Mouse (Mus musculus) midbrain, embryonic 12.5 days (tissue): Measurements from ENCODE around the gene Stk24. TPM values are rescaled to one million over a fixed set of nuclear protein-coding genes. Genes with fewer than 3 reads are reported as not detected.
A peak's percentile ranks its signal among the peaks of the same experiment; 100 is the strongest.

Source experiments
- ATAC-seq: fragments of 200-750 bp; cut with Nextera tagmentation; 2 replicates; pipeline ENCODE4 v1.8.0; 2017; ENCODE audit warnings: low read depth, moderate TSS enrichment, moderate library complexity; ENCODE audit not compliant: low FRiP score
- H3K27ac ChIP-seq: fragments of 300-500 bp; sonication (generic); replicated peaks from 2 replicates; pipeline ENCODE4 v1.5.1; 2016; ENCODE audit warnings: mild to moderate bottlenecking
- H3K27me3 ChIP-seq: fragments of 300-500 bp; sonication (generic); 2 replicates; pipeline ENCODE4 v1.6.1; 2016; ENCODE audit warnings: mild to moderate bottlenecking
- H3K36me3 ChIP-seq: fragments of 300-500 bp; sonication (generic); 2 replicates; pipeline ENCODE4 v1.6.1; 2016
- H3K4me1 ChIP-seq: fragments of 300-500 bp; sonication (generic); 2 replicates; pipeline ENCODE4 v1.6.1; 2016
- H3K4me2 ChIP-seq: fragments of 300-500 bp; sonication (generic); replicated peaks from 2 replicates; pipeline ENCODE4 v1.6.1; 2016; ENCODE audit warnings: mild to moderate bottlenecking, moderate library complexity
- H3K4me3 ChIP-seq: fragments of 300-500 bp; sonication (generic); 2 replicates; pipeline ENCODE4 v1.5.1; 2016; ENCODE audit warnings: mild to moderate bottlenecking
- H3K9ac ChIP-seq: fragments of 300-500 bp; sonication (generic); replicated peaks from 2 replicates; pipeline ENCODE4 v1.6.1; 2016; ENCODE audit warnings: mild to moderate bottlenecking, moderate library complexity
- H3K9me3 ChIP-seq: fragments of 300-500 bp; sonication (generic); 2 replicates; pipeline ENCODE4 v1.6.1; 2016; ENCODE audit warnings: mild to moderate bottlenecking
- WGBS: fragments of 180-500 bp; shearing (Covaris S2); methylation state at CpG from one replicate; pipeline ENCODE4 v1.1.7; 2016; 5-methylcytosine and 5-hydroxymethylcytosine counted together
- polyA plus RNA-seq: library from polyadenylated mRNA; unstranded; fragments of >200 nt; fragmentation: Nextera tagmentation; extraction: Ambion mirVana; gene quantifications from 2 replicates; pipeline ENCODE4 v1.2.1, GENCODE M21; 2016

Gene Stk24
- polyA plus RNA-seq, 1 experiment from 2014 or later = 41.1 TPM

DNA sequence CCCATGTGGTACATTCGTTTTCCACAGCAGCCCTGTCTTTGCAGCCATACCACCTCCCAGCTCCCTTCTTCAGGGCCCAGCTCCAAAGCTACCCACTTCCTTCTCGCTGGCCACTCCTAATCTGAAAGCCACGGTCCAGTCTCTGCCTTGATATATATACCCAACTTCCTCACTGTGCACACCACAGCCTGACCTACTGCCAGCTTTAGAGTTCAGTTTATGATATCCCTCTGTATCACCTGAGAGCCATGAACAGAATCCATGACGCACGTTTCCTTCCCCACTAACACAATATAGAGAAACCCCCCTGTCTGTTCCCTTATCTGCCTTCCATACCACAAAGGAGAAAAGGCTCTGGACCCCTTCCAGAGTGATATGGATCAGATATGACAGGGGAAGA, 61.4 kb downstream of the Stk24 start:
- Histone ChIP-seq H3K4me2 (no peak overlapping the region), H3K27ac (no peak overlapping the region), H3K36me3 (no peaks in the 10 kb centered on the region), H3K27me3 (no peaks in the 10 kb centered on the region), H3K9me3 (no peaks in the 10 kb centered on the region), H3K9ac (no peak overlapping the region), H3K4me1 (peaks cover 24% of the 10 kb centered on the region), H3K4me3 (no peak overlapping the region)
- WGBS = 90% methylated on average over 5 of the region's 5 CpGs
- no peak for ATAC-seq

DNA sequence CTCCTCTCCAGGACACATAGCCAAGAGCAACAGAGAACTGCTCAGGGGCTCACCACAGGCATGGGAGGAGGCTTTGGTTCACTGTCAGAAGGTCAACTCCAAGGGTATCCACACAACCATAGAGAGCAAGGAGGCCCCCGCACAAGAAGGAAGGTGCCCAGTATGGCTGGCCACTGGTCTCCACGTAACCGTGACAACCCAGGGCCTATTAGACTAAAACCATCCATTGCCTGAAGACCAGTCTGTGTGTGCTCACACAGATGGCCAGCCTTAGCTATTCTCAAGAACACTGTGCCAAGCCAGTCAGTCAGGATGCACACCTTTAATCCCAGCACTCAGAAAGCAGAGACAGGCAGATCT, 62.5 kb downstream of the Stk24 start:
- Histone ChIP-seq H3K4me2 (no peak overlapping the region), H3K9ac (no peak overlapping the region), H3K4me1 (peaks cover 24% of the 10 kb centered on the region), H3K36me3 (no peaks in the 10 kb centered on the region), H3K27ac (no peak overlapping the region), H3K4me3 (no peak overlapping the region), H3K27me3 (no peaks in the 10 kb centered on the region), H3K9me3 (no peaks in the 10 kb centered on the region)
- ATAC-seq = peak; percentile 27
- 87% methylated on average over 3 of the region's 3 CpGs for WGBS

- no peaks in the 10 kb centered on the region for H3K36me3 ChIP-seq
- 82% methylated on average over 13 of the region's 13 CpGs for WGBS
- H3K9ac ChIP-seq = no peak overlapping the region
- H3K9me3 ChIP-seq = no peaks in the 10 kb centered on the region
- peak overlapping the region; percentile 1; the same call in 1 of the 2 replicates for H3K27ac ChIP-seq
- no peak overlapping the region for H3K4me2 ChIP-seq
- H3K27me3 ChIP-seq = no peaks in the 10 kb centered on the region
- ATAC-seq = no peak; the same call in 1 of the 2 replicates
- no peak overlapping the region for H3K4me3 ChIP-seq
- H3K4me1 ChIP-seq = peaks cover 24% of the 10 kb centered on the region
Observed at GRCm38 (mm10) chr14:121316631-121317311, 63.0 kb downstream of the Stk24 start.

DNA sequence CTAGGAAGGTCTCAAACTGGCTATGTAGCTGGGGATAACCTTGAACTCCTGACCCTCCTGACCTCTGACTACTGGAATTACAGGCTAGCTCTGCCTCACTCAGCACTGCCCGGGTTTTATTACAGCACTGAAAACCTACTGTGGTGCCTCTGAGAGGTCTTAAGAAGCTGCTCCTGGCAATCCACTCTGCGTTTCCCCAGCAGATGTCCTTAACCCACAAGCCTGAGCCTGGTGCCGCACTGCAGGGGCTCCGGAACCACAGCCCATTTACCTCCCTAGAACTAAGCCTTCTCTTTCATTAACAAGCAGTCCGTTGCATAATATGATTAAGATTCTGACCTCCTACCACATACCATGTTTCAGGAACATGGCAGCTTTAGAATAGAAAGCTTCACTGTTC, 63.7 kb downstream of the Stk24 start:
- Histone ChIP-seq H3K27me3 (no peaks in the 10 kb centered on the region), H3K9ac (no peak overlapping the region), H3K4me1 (peaks cover 24% of the 10 kb centered on the region), H3K9me3 (no peaks in the 10 kb centered on the region), H3K4me2 (no peak overlapping the region), H3K27ac (peak overlapping the region; percentile 1; the same call in 1 of the 2 replicates), H3K4me3 (no peak overlapping the region), H3K36me3 (no peaks in the 10 kb centered on the region)
- 63% methylated on average over 5 of the region's 5 CpGs for WGBS
- no peak for ATAC-seq

- H3K36me3 ChIP-seq = no peaks in the 10 kb centered on the region
- WGBS = 87% methylated on average over 3 of the region's 3 CpGs
- H3K27ac ChIP-seq = no peak overlapping the region
- H3K4me2 ChIP-seq = no peak overlapping the region
- peaks cover 24% of the 10 kb centered on the region for H3K4me1 ChIP-seq
- ATAC-seq = no peak
- H3K4me3 ChIP-seq = no peak overlapping the region
- no peak overlapping the region for H3K9ac ChIP-seq
- no peaks in the 10 kb centered on the region for H3K27me3 ChIP-seq
- no peaks in the 10 kb centered on the region for H3K9me3 ChIP-seq
Observed at GRCm38 (mm10) chr14:121314934-121315333, 64.9 kb downstream of the Stk24 start.

- Histone ChIP-seq H3K27ac (no peak overlapping the region), H3K4me1 (peaks cover 24% of the 10 kb centered on the region), H3K36me3 (no peaks in the 10 kb centered on the region), H3K4me2 (no peak overlapping the region), H3K9ac (no peak overlapping the region), H3K27me3 (no peaks in the 10 kb centered on the region), H3K9me3 (no peaks in the 10 kb centered on the region), H3K4me3 (no peak overlapping the region)
- no peak for ATAC-seq
- 95% methylated on average over 10 of the region's 10 CpGs for WGBS
Observed at GRCm38 (mm10) chr14:121313283-121313682, 66.5 kb downstream of the Stk24 start.

DNA sequence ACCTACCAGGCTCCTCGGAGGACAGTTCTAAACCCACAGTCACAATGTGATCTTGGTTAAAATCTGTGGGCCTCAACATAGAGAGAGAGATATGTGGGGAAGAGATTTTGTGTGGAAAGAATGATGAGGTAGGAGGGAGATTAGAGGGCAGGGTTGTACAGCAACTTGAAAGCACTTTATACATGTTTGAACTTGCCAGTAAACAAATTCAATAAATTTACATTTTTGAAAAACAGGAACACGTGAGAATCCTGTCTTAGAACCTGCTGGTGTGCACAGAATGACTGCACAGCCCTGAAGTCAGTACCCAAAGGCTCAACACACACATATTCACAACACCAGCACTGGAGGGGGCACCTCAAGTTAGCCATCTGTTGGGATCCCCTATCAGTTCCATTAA, 68.7 kb downstream of the Stk24 start:
- H3K9me3 ChIP-seq = no peaks in the 10 kb centered on the region
- 96% methylated on average over 2 of the region's 2 CpGs for WGBS
- H3K4me2 ChIP-seq = no peak overlapping the region
- H3K4me3 ChIP-seq = no peak overlapping the region
- H3K9ac ChIP-seq = no peak overlapping the region
- no peak overlapping the region for H3K27ac ChIP-seq
- ATAC-seq = no peak
- no peaks in the 10 kb centered on the region for H3K27me3 ChIP-seq
- H3K36me3 ChIP-seq = no peaks in the 10 kb centered on the region
- H3K4me1 ChIP-seq = peaks cover 11% of the 10 kb centered on the region

DNA sequence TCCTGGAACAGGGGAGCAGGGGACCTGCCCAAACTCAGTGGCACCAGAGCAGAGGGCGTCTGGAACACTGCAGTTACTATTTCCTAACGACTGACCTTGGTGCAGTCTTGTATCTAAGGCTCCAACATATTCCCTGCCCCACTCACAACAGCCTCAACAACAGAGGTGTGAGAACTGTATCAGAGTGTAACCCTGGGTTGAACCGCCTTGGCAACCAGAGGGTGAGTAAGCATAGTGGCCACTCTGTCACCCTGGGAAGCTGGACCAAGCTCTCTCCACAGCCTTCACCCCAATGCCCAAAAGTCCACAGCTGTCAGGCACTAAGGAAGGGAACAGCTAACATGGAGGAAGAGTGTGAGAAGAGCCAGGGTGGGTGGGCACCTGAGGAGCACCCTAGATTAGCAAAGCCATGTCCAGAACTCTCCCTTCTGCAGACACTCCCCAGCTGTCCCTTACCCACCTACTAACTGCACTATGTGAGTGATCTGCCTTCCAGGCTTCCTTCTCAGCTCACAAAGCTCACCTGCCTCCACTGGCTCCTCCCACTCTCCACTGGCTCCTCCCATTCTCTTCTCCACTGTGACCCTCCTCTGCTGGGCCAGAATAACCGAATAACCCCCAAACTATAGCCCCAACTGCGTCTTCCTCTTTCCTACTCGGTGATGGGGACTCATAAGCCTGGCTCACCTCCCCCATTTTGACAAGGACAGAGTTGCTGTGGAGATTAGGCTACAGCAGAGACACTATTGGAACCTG, 69.3 kb downstream of the Stk24 start:
- no peak for ATAC-seq
- Histone ChIP-seq H3K9me3 (no peaks in the 10 kb centered on the region), H3K27me3 (no peaks in the 10 kb centered on the region), H3K36me3 (no peaks in the 10 kb centered on the region), H3K27ac (no peak overlapping the region), H3K4me1 (peaks cover 7% of the 10 kb centered on the region), H3K4me2 (no peak overlapping the region), H3K9ac (no peak overlapping the region), H3K4me3 (no peak overlapping the region)
- WGBS = 82% methylated on average over 6 of the region's 6 CpGs

DNA sequence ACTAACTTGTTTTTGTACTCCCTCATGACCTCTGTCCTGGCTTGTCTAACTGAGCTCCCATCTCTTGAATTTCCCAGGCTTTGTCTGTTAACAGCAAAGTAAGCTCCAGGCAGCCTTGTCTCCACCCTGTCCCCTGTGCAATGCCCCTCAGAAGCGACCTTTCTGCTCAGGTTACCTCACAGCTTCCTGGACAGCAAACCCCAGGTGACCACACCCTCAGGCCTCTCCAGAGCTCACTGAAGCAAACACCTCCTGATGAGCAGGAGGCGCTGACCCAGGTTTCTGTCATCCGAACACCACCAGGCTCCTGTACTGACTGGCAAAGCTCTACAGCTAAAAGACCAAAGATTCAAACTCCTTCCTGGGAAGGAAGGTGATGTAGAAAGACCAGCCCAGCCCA, 69.9 kb downstream of the Stk24 start:
- Histone ChIP-seq H3K4me1 (peaks cover 2% of the 10 kb centered on the region), H3K4me2 (no peak overlapping the region), H3K27ac (no peak overlapping the region), H3K9me3 (no peaks in the 10 kb centered on the region), H3K36me3 (no peaks in the 10 kb centered on the region), H3K27me3 (no peaks in the 10 kb centered on the region), H3K4me3 (no peak overlapping the region), H3K9ac (no peak overlapping the region)
- 81% methylated on average over 3 of the region's 3 CpGs for WGBS
- no peak for ATAC-seq

DNA sequence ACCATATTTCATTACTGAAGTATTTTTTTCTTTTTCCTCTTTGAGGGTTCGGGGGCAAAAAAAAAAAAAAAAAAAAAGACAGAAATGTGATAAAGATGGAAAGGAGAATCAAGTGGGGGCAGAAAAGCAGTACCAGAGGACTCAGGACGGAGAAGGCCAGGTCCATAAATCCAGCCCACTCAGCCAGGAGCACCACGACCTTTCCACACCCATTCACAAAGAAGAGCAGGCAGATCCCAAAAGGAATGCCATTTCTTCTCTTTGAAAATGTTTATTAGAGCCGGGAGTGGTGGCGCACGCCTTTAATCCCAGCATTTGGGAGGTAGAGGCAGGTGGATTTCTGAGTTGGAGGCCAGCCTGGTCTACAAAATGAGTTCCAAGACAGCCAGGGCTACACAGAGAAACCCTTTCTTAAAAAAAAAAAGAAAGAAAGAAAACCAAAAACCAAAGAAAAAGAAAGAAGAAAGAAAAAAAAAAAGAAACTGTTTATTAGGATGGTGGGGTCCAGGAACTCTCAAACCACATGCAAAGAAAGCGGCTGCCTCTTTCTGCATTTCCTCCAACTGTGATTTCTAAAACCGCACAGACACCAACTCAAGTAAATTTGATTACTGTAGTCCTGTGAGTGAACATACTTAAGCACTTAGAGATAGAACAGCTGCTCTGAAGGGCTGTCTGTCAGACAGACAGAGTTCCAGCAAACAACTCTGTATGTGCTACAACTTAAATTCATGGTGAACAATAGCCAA, 74.3 kb downstream of the Stk24 start:
- H3K9me3 ChIP-seq = no peaks in the 10 kb centered on the region
- H3K4me1 ChIP-seq = no peaks in the 10 kb centered on the region
- no peaks in the 10 kb centered on the region for H3K27me3 ChIP-seq
- H3K9ac ChIP-seq = no peak overlapping the region
- H3K4me3 ChIP-seq = no peak overlapping the region
- H3K36me3 ChIP-seq = peaks cover 9% of the 10 kb centered on the region
- H3K4me2 ChIP-seq = no peak overlapping the region
- no peak for ATAC-seq
- no peak overlapping the region for H3K27ac ChIP-seq
- 56% methylated on average over 8 of the region's 8 CpGs for WGBS

- no peak overlapping the region for H3K4me3 ChIP-seq
- no peak overlapping the region for H3K4me2 ChIP-seq
- no peak overlapping the region for H3K9ac ChIP-seq
- no peaks in the 10 kb centered on the region for H3K9me3 ChIP-seq
- no peaks in the 10 kb centered on the region for H3K27me3 ChIP-seq
- H3K4me1 ChIP-seq = no peaks in the 10 kb centered on the region
- peaks cover 16% of the 10 kb centered on the region for H3K36me3 ChIP-seq
- no peak; the same call in 1 of the 2 replicates for ATAC-seq
- 48% methylated on average over 7 of the region's 7 CpGs for WGBS
- H3K27ac ChIP-seq = no peak overlapping the region
Observed at GRCm38 (mm10) chr14:121304523-121304922, 75.3 kb downstream of the Stk24 start.

GRCm38 (mm10) chr14:121299093-121299492, 80.7 kb downstream of the Stk24 start:
- Histone ChIP-seq H3K27ac (no peak overlapping the region), H3K4me3 (no peak overlapping the region), H3K9ac (no peak overlapping the region), H3K4me1 (no peaks in the 10 kb centered on the region), H3K9me3 (no peaks in the 10 kb centered on the region), H3K27me3 (no peaks in the 10 kb centered on the region), H3K36me3 (peaks cover 39% of the 10 kb centered on the region), H3K4me2 (no peak overlapping the region)
- 96% methylated on average over 9 of the region's 9 CpGs for WGBS
- ATAC-seq = no peak
